Mouse (Mus musculus) heart, postnatal 14 days (tissue): ENCODE measurements around the gene Gm11116. TPM values are rescaled to one million over a fixed set of nuclear protein-coding genes. Genes with fewer than 3 reads are reported as not detected.
"Not testable (repeated sequence)": the region's sequence is repeated elsewhere in the genome, so short reads cannot be mapped to it uniquely, and the experiment has no call there.

Experiments used
- DNase-seq, 2 experiments: peaks; one replicate each; pipeline ENCODE4 v3.0.0; 2021 to 2022
- intact Hi-C: fragments of 180-260 bp; cut with DNase I; formaldehyde crosslinking; loops from one replicate; pipeline ENCODE4 v1.15.1; 2025
- long read RNA-seq, 2 experiments: library from polyadenylated mRNA; stranded (forward); transcript quantifications; one replicate each; pipeline ENCODE4 v2.0.0; 2021
- total RNA-seq, 2 experiments: library from RNA; stranded (reverse); gene quantifications; 2 replicates each; pipeline ENCODE4 v1.2.3; 2021

The Gm11116 gene
- total RNA-seq: not detected
- long read RNA-seq, experiment 1: 0 reads
- long read RNA-seq, experiment 2: 0 reads

DNA sequence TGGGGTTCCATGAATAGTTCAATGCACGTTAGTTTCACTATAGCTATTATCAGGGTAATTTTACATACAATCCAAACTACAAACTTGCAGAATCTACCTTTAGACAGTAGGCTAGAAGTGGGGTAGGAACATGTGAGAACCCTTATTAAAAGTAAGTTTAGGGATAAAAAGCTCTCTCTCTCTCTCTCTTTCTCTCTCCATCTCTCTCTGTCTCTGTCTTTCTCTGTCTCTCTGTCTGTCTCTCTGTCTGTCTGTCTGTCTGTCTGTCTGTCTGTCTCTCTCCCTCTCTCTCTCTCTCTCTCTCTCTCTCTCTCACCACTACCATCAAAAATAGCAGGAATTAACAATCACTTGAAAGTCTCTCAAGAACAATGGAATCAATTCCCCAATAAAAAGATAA, at the start of gene Gm11116:
Gm11116 (minus strand) TSS at position 101 of the 400 bp plus-strand sequence.
- intact Hi-C loops: no loop called here

DNA sequence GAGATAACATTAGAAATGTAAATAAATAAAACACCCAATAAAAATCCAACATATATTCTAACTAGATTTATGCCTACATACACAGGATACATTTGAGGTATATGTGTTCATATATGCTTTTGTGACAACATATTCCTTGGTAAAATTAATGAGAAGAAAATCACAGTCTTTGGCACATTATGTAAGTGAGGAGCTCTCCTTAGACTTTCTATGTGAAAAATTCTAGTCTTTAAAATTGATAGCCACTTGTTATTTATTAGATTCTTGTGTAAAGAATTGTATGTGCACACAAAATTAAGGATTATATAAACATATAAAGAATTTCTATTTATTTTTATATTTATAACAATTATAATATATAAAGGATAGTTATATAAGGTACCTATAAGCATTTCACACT, 42.7 kb upstream of the Gm11116 start, which contains the start of gene Gm11115:
Gm11115 (minus strand) TSS at position 101 of the 400 bp plus-strand sequence.
- intact Hi-C loops: no loop called here
- DNase-seq: no peak

More for the DNA sequence above, at the start of gene Gm11116:
- no peak for DNase-seq

DNA sequence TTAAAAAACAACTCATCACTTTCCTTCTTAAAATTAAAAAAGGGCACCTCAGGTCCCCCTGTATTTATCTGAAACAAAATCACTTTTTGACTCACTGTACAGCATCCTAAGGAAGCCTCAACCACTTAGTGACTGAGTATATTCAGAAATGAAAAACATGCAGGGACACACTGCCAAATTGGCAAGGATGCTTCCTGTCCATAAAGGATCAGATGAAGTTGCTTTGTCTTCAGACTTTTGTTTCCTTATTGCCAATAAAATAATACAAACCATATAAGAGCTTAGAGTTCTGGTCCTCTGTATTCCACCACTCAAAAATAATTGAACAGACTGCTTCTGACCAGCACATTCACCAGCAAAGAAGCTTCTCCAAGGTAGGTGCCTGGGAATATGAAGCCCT, 25.1 kb downstream of the Gm11116 start, which contains the start of gene Smr2:
Smr2 (plus strand) TSS at position 301 of the 400 bp plus-strand sequence.
- intact Hi-C loops: loop anchor here (5.0 kb wide), 1 partner anchor 111 kb away; no protein-coding TSS in a partner anchor
- not testable (repeated sequence) for DNase-seq

Other genes starting within 250 kb of the Gm11116 start
- not detected for gene Odam, start 226.5 kb downstream of the Gm11116 start, total RNA-seq
- not detected for gene Csn3, start 186.0 kb downstream of the Gm11116 start, total RNA-seq
- not detected for gene 2310003L06Rik, start 142.1 kb downstream of the Gm11116 start, total RNA-seq
- gene Gm28434, start 142.0 kb downstream of the Gm11116 start, total RNA-seq: not detected
- gene Cabs1, start 132.1 kb downstream of the Gm11116 start, total RNA-seq: not detected
- gene Smr3a, start 109.0 kb downstream of the Gm11116 start, total RNA-seq: not detected
- not detected for gene Smr2, start 25.0 kb downstream of the Gm11116 start, total RNA-seq
- gene Gm11115, start 42.6 kb upstream of the Gm11116 start, total RNA-seq: not detected
- not detected for gene Gm7714, start 157.4 kb upstream of the Gm11116 start, total RNA-seq
- not detected for gene Prol1, start 205.8 kb upstream of the Gm11116 start, total RNA-seq